Mouse (Mus musculus): ENCODE measurements at regions not wholly inside any gene's neighbourhood (a gene's known extent, or its start where the extent isn't known, plus 50 kb on each side); places are given as distances from the start of the nearest gene placed in this dataset.

- TF ChIP-seq CTCF (IDR thresholded peaks at IDR 0.05; ENCODE audit: insufficient read depth, low read depth, low read length) (no peak), POLR2A (IDR thresholded peaks at IDR 0.05; ENCODE audit: insufficient read depth, low read depth, low read length) (no peak)
Measured at GRCm38 (mm10) chr15:38371404-38372090, 946.2 kb downstream of the 4930447A16Rik start.
